Mouse (Mus musculus): Measurements from ENCODE around the gene Gm10135. TPM values are rescaled to one million over a fixed set of nuclear protein-coding genes. Genes with fewer than 3 reads are reported as not detected.

Gene Gm10135
- total RNA-seq, 1 experiment from 2014 or later: not detected

Other genes starting within 250 kb of the Gm10135 start
- gene Txk, start 221.9 kb downstream of the Gm10135 start, total RNA-seq (2017): 44.5 to 208 TPM (median 58.1 TPM) in 3 replicates
- gene Tec, start 106.2 kb downstream of the Gm10135 start, total RNA-seq (2017): 92.8 to 110 TPM (median 97.0 TPM) in 3 replicates
- gene Slain2, start 60.4 kb downstream of the Gm10135 start, total RNA-seq (2017): 44.2 to 63.4 TPM (median 44.8 TPM) in 3 replicates
- gene Slc10a4, start 32.2 kb upstream of the Gm10135 start, total RNA-seq (2017): not detected in 3 replicates

All from monocyte, adult 5-6 weeks (primary cell).